Mouse (Mus musculus) forelimb bud, embryonic 11.5 days (tissue): ENCODE measurements around the gene Qsox1.

ENCODE experiments used
- DNase-seq: peaks from one replicate; pipeline ENCODE4 v3.0.0-alpha.2; 2012; ENCODE audit warnings: low read depth, low spot score

Qsox1 gene

GRCm38 (mm10) chr1:155747911-155748310 lies 64.8 kb downstream of the Qsox1 start:
- no peak for DNase-seq

- no peak for DNase-seq
Measured at GRCm38 (mm10) chr1:155747011-155747410, 65.7 kb downstream of the Qsox1 start.

- no peak for DNase-seq
Measured at GRCm38 (mm10) chr1:155742411-155743363, 70.0 kb downstream of the Qsox1 start.

GRCm38 (mm10) chr1:155741988-155742387 lies 70.7 kb downstream of the Qsox1 start:
- DNase-seq: no peak

GRCm38 (mm10) chr1:155741378-155741945 lies 71.2 kb downstream of the Qsox1 start:
- DNase-seq: no peak

- peak; percentile 56 for DNase-seq
Measured at GRCm38 (mm10) chr1:155740622-155741377, 71.9 kb downstream of the Qsox1 start.

- DNase-seq: no peak
Measured at GRCm38 (mm10) chr1:155737809-155738383, 74.8 kb downstream of the Qsox1 start.

GRCm38 (mm10) chr1:155737017-155737808 lies 75.5 kb downstream of the Qsox1 start:
- DNase-seq: no peak

- no peak for DNase-seq
Measured at GRCm38 (mm10) chr1:155736096-155736825, 76.4 kb downstream of the Qsox1 start.

GRCm38 (mm10) chr1:155731156-155731555 lies 81.5 kb downstream of the Qsox1 start:
- peak; percentile 47 for DNase-seq

GRCm38 (mm10) chr1:155729113-155729795 lies 83.4 kb downstream of the Qsox1 start:
- no peak for DNase-seq

GRCm38 (mm10) chr1:155727830-155728229 lies 84.9 kb downstream of the Qsox1 start:
- no peak for DNase-seq
